Mouse (Mus musculus) kidney, postnatal 14 days (tissue): Measurements from ENCODE around the gene Adrb1.

Source experiments
- DNase-seq: peaks from one replicate; pipeline ENCODE4 v3.0.0; 2022; ENCODE audit warnings: mixed read lengths

The Adrb1 gene

GRCm38 (mm10) chr19:56703238-56704097 lies 18.5 kb upstream of the Adrb1 start:
- no peak for DNase-seq

DNA sequence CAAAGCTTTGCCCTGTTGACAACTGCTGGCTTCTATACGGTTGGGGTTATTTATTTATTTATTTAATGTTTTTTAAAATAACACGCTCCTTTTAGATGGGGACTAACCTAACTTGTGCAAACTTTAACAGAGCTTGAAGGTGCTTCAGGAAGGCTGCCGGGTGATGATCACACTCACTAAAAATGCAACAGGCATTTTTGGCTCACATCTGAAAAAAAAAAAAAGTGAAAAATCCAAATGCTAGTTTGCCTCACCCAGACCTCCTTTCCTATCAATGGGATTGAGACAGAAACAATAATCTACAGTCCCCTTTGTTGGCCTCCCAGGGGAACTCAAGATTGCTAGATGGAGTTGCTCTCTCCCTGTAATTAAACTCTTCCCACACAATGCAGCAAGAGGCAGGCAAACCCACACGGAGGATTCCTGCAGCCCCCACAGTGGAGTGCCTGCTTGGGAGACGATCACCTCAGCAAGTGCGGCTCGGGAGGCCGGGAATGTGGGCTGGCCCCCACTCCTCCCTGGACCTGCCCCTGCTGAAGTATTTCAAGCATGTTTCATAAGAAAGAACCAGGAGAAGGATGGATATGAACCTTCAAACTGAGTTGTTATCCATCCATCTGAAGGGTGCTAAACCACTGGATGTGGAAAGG lies 16.8 kb upstream of the Adrb1 start:
- DNase-seq: no peak

GRCm38 (mm10) chr19:56708794-56709193 lies 13.2 kb upstream of the Adrb1 start:
- DNase-seq: no peak

DNA sequence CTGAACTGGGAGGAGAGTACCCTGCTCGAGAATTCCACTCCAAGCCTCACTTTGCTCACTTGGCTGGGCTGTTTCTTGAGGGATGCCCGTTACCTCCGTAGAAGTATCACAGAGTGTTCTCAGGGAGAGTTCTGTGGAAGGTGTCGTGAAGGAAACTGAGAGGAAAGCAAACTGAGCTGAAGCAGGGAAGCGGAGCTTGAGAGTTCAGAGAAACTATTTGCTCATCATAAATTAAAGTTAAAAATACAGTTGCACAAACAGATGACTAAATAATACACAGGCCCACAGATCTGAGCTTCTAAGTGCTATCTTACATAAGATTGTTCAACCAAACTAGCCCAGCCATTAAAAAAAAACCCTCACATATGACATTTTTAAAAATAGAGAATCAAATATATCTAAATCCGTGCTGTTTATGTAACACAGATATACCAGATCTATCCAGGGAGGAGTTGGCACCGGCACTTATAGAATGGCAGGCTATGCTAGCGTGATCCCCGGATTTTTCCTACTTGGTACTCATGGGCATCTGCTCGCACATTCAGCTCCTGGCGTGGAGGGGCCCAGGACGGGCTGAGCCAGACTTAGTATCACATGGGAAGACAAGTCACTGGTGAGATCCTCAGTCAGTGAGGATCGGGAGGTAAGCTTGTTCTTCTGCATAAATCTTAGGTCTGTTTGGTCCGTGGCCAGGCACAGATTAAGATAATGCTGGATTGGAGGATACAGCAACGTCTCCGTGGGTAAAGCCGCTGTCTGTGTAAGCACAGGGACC lies 11.7 kb upstream of the Adrb1 start:
- DNase-seq: no peak

- no peak for DNase-seq
Measured at GRCm38 (mm10) chr19:56713613-56714012, 8.4 kb upstream of the Adrb1 start.

- no peak for DNase-seq
Measured at GRCm38 (mm10) chr19:56714661-56715170, 7.3 kb upstream of the Adrb1 start.

DNA sequence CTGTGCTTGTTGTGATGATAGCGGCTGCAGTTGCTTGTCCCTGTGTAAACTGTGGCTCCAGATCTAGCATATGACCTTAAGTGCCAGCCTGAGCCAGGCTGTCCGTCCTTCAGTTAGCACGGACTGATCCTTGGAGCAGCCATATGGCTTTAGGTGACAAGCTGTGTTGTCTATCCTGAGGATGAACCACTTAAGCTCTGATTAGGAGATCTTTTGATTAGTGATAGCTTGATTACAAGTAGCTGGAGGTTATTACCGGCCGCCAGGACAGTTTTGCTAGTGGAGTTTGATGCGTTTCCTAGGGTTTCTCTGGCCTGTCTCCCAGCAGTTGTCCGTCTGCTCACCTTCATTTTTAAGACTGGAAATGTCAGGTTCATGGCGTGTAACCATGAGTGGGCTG lies 4.0 kb upstream of the Adrb1 start:
- no peak for DNase-seq

DNA sequence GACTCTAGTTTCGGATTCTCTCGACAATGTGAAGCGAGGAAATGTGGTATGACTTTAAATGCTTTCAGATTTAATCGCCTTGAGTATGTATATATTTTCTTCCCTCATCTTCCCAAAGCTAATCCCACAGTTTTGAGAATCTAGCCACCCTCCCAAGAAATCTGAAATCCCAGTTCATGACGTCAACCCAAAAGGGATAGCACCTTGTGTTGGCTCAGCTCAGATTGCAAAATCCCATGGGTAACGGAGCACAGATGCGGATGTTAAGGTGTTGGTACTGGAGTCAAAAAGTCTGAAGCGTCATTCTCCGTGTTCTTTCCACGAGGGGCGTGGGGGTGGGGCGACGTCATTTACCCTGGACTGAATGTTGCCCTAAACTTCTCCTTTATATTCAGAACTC lies 1.1 kb upstream of the Adrb1 start:
- no peak for DNase-seq

DNA sequence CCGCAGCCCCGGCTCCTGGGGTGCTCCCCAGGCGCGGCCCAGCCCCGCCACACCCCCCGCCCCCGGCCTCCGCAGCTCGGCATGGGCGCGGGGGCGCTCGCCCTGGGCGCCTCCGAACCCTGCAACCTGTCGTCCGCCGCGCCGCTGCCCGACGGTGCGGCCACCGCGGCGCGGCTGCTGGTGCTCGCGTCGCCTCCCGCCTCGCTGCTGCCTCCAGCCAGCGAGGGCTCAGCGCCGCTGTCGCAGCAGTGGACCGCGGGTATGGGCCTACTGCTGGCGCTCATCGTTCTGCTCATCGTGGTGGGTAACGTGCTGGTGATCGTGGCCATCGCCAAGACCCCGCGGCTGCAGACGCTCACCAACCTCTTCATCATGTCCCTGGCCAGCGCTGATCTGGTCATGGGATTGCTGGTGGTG lies 300 bp downstream of the Adrb1 start:
- DNase-seq: no peak

DNA sequence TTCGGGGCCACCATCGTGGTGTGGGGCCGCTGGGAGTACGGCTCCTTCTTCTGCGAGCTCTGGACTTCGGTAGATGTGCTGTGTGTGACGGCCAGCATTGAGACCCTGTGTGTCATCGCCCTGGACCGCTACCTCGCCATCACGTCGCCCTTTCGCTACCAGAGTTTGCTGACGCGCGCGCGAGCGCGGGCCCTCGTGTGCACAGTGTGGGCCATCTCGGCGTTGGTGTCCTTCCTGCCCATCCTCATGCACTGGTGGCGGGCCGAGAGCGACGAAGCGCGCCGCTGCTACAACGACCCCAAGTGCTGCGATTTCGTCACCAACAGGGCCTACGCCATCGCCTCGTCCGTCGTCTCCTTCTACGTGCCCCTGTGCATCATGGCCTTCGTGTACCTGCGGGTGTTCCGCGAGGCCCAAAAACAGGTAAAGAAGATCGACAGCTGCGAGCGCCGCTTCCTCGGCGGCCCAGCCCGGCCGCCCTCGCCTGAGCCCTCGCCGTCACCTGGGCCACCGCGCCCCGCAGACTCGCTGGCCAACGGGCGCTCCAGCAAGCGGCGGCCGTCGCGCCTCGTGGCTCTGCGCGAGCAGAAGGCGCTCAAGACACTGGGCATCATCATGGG lies 822 bp downstream of the Adrb1 start:
- no peak for DNase-seq

DNA sequence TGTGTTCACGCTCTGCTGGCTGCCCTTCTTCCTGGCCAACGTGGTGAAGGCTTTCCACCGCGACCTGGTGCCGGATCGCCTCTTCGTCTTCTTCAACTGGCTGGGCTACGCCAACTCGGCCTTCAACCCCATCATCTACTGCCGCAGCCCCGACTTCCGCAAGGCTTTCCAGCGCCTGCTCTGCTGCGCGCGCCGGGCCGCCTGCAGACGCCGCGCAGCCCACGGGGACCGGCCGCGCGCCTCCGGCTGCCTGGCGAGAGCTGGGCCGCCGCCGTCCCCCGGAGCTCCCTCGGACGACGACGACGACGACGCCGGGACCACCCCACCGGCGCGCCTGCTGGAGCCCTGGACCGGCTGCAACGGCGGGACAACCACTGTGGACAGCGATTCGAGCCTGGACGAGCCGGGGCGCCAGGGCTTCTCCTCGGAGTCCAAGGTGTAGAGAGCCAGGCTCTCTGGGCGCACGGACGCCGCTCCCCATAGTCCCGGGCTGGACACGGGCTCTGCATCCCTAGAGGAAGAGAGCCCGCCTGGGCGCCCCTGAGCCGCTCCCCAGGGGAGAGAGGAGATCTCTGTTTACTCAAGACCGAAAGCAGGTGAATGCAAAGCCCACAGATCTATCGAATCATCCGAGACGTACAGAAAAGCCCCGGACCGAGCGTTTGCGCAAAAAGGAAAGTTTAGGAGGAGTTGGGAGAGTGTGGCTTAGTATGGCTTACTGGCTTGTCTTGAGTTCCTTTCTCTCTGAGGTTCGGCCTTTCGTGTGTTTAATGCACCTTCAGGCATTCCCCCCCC lies 1.5 kb downstream of the Adrb1 start:
- peak; percentile 67 for DNase-seq

GRCm38 (mm10) chr19:56724126-56724597 lies 2.2 kb downstream of the Adrb1 start:
- DNase-seq: peak; percentile 30

DNA sequence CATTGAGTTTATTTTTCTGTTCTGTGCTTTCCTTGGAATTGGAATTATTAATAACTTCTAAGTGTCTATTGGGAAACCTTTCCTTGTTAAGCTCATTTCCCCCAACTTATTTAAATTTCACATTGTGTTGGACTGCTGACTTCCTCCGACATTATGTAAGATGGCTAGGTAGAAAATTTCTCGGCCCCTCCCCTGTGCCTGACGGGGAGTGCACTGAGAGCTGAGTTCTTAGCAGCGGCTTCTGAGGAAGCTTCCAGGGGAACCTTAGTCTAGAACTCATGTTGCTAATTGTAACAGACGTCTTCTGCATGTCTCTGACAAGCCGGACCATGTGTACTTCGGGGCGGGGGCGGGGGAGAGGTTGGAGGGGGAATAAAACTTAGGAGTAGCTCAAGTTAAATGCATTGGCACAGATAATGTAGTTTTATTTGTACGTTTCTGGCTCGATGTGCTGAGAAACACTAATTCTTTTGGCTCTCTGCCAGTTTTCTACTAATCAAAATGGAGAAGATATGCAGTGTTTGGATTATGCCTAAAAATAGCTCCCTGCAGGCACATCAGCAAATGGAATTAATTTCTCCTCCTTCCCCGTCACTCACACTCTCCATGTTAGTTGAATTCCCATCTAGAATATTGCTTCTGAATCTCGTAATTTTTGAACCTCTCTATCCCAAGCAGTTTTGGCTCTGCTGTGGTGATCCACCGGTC lies 5.3 kb downstream of the Adrb1 start:
- no peak for DNase-seq

DNA sequence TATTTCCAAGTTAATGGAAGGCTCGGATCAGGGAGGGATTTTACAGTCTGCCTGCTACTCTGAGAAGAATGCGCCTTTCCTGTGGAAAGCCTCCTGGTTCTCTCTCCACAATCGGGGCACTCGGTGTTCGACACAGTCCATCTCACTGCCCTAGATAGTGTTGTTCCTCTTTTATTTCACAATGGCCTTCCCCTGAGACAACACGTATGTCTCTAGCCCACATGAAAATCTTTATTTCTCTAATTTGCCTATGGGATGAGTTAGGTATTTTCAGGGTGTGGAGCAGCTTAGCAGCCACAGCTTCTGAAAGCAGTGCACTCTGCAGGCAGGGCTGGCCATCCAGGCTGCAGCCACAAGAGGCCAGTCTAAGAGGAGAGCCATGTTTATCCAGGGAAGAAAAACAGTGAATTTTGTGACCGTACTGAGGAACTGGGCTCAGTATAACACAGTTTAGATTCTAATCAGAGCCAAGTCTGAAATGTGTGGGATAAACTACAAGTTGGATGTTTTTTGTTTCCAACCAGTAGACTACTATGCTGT lies 12.1 kb downstream of the Adrb1 start:
- no peak for DNase-seq

GRCm38 (mm10) chr19:56735747-56736146 lies 13.7 kb downstream of the Adrb1 start:
- DNase-seq: no peak

DNA sequence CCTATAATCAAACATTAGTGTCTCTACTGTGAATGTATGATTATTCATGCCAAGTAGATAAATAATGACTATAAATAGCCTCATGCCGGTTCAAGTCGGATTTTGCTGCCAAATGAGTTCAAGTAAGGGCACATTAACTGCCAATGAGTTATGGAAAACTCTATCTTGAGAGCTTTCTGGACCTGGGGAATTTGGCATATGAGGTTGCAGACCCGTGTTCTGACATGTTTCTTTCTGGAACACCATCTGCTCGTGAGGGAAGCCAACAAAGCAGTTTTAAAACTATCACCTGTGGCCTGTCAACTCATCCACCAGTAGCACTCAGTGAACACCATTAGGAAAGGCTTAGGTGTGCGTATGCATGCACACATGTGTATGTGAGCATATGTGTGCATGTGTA lies 14.3 kb downstream of the Adrb1 start:
- no peak for DNase-seq

DNA sequence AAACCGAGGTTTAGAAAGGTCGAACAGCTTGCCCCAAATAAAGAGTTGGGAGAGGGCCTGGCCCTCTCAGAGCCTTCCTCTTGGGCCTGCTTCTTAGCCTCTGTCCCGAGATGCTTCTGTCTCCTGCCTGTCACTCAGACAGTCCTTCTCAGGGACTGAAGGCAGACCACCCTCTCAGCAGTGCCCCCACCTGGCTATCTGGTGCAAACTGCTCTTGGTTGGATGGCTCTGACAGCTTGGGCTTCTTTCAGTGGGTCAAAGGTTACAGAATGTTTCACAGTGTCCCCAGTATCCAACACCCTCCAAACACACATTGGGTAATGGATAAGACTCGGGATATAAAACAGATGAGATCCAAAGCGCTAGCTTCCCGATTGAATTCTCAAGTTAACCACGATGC lies 23.1 kb downstream of the Adrb1 start:
- no peak for DNase-seq

DNA sequence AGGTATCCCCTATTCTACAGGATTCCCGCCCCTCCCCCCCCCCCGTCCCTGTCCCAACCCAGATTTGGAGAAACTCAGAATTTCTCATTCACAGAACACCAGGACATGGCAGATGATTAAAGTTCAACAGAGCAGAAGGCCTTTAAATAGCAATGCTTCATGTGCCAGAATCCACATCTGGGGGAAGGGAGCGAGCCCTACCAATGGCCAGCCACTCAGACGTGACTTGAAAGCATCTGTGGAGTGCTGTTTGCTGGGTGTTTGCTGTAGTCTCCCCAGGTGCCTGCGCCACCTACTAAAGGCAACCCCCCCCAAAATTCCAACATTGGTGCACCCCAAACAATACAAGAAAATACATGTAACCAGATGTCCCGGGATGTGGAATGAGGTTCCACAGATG lies 23.5 kb downstream of the Adrb1 start:
- no peak for DNase-seq

- DNase-seq: no peak
Measured at GRCm38 (mm10) chr19:56746618-56747017, 24.6 kb downstream of the Adrb1 start.

GRCm38 (mm10) chr19:56747878-56748277 lies 25.9 kb downstream of the Adrb1 start:
- DNase-seq: no peak

DNA sequence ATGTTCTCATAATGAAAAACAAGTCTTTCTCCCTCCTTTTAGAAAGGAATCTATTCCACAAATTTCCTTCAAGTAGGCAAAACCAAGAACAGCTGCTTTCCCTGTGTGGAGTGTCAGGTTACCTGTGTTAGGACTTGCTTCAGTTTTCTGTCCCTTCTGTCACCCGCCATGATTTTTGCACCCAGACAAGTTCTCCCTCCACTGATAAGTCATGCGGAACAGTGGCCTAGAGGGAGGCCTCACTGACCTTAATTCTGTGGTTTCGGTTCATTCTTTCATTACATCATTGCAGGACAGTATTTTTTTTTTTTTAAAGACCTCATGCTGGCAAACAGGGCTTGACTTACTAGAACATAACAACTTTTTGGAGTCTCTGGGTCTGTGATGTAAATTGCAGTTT lies 27.3 kb downstream of the Adrb1 start:
- peak; percentile 19 for DNase-seq
